Mouse (Mus musculus): ENCODE measurements around the gene Sptlc2. TPM values are rescaled to one million over a fixed set of nuclear protein-coding genes. Genes with fewer than 3 reads are reported as not detected.

The Sptlc2 gene
- polyA plus RNA-seq, 1 experiment from 2014 or later, result 101 TPM

Small RNAs within 50 kb of the gene (microRNA-seq; reads per million reads assigned to microRNA genes)
- not detected for gene Gm47293
- 67.1 reads per million, percentile 54 among the genes with 10 or more reads in this experiment for gene Mir3068

Other genes with a start within 250 kb of the Sptlc2 start
- 47.7 and 48.8 TPM in 2 replicates for gene Gstz1, start 241.2 kb downstream of the Sptlc2 start, polyA plus RNA-seq (2014; fragmentation: Nextera tagmentation; extraction: Ambion mirVana)
- gene Pomt2, start 240.4 kb downstream of the Sptlc2 start, polyA plus RNA-seq (2014; fragmentation: Nextera tagmentation; extraction: Ambion mirVana), result 17.1 and 19.2 TPM in 2 replicates
- 1.1 and 1.4 TPM in 2 replicates for gene Samd15, start 188.6 kb downstream of the Sptlc2 start, polyA plus RNA-seq (2014; fragmentation: Nextera tagmentation; extraction: Ambion mirVana)
- 2.6 TPM in 2 replicates for gene Tmed8, start 187.9 kb downstream of the Sptlc2 start, polyA plus RNA-seq (2014; fragmentation: Nextera tagmentation; extraction: Ambion mirVana)
- 0.30 and 0.73 TPM in 2 replicates for gene Noxred1, start 149.6 kb downstream of the Sptlc2 start, polyA plus RNA-seq (2014; fragmentation: Nextera tagmentation; extraction: Ambion mirVana)
- 40.8 and 47.3 TPM in 2 replicates for gene Vipas39, start 122.1 kb downstream of the Sptlc2 start, polyA plus RNA-seq (2014; fragmentation: Nextera tagmentation; extraction: Ambion mirVana)
- 205 and 207 TPM in 2 replicates for gene Ahsa1, start 121.9 kb downstream of the Sptlc2 start, polyA plus RNA-seq (2014; fragmentation: Nextera tagmentation; extraction: Ambion mirVana)
- gene Ism2, start 88.7 kb downstream of the Sptlc2 start, polyA plus RNA-seq (2014; fragmentation: Nextera tagmentation; extraction: Ambion mirVana), result 0.22 and 0.40 TPM in 2 replicates
- gene Slirp, start 55.5 kb upstream of the Sptlc2 start, polyA plus RNA-seq (2014; fragmentation: Nextera tagmentation; extraction: Ambion mirVana), result 286 and 300 TPM in 2 replicates
- 58.0 and 59.9 TPM in 2 replicates for gene Alkbh1, start 55.7 kb upstream of the Sptlc2 start, polyA plus RNA-seq (2014; fragmentation: Nextera tagmentation; extraction: Ambion mirVana)
- gene Snw1, start 83.9 kb upstream of the Sptlc2 start, polyA plus RNA-seq (2014; fragmentation: Nextera tagmentation; extraction: Ambion mirVana), result 121 and 142 TPM in 2 replicates
- gene Gm5788, start 106.4 kb upstream of the Sptlc2 start, polyA plus RNA-seq (2014; fragmentation: Nextera tagmentation; extraction: Ambion mirVana), result not detected in 2 replicates
- gene Gm8300, start 126.0 kb upstream of the Sptlc2 start, polyA plus RNA-seq (2014; fragmentation: Nextera tagmentation; extraction: Ambion mirVana), result not detected in 2 replicates
- gene Oog1, start 214.3 kb upstream of the Sptlc2 start, polyA plus RNA-seq (2014; fragmentation: Nextera tagmentation; extraction: Ambion mirVana), result not detected in 2 replicates
- gene Gm4027, start 230.5 kb upstream of the Sptlc2 start, polyA plus RNA-seq (2014; fragmentation: Nextera tagmentation; extraction: Ambion mirVana), result not detected in 2 replicates